Mouse (Mus musculus): ENCODE measurements around the gene Bzw2. TPM values are rescaled to one million over a fixed set of nuclear protein-coding genes. Genes with fewer than 3 reads are reported as not detected.

Gene Bzw2
- polyA plus RNA-seq, 1 experiment from 2014 or later = 157 TPM

- H3K4me3 ChIP-seq (replicated peaks; ENCODE audit: low read depth, low read length) = no peak overlapping the region
- DNase-seq (ENCODE audit: low spot score) (no peak), ATAC-seq (replicated peaks; ENCODE audit: low FRiP score, low read depth) (no peak)
- peaks cover 4% of the 10 kb centered on the region; the same call in 1 of the 2 replicates for H3K36me3 ChIP-seq (ENCODE audit: insufficient read depth, low read length)
- no peaks in the 10 kb centered on the region for H3K4me1 ChIP-seq (replicated peaks; ENCODE audit: insufficient read depth, low read length)
- no peaks in the 10 kb centered on the region for H3K9me3 ChIP-seq (replicated peaks; ENCODE audit: low read length)
- no peak overlapping the region for H3K9ac ChIP-seq (ENCODE audit: low read depth, low read length)
- no peak for TF ChIP-seq CTCF (IDR thresholded peaks at IDR 0.05; ENCODE audit: low read depth)
- H3K27me3 ChIP-seq (ENCODE audit: insufficient read depth, low read length) = no peaks in the 10 kb centered on the region
- 88% methylated on average over 6 of the region's 6 CpGs for WGBS
- H3K27ac ChIP-seq = no peak overlapping the region
- H3K4me2 ChIP-seq (ENCODE audit: low read length) = no peak overlapping the region
Measured at GRCm38 (mm10) chr12:36140401-36140800, 17.5 kb downstream of the Bzw2 start.

GRCm38 (mm10) chr12:36137192-36137591 lies 20.7 kb downstream of the Bzw2 start:
- ATAC-seq (replicated peaks; ENCODE audit: low FRiP score, low read depth) (no peak), DNase-seq (ENCODE audit: low spot score) (no peak)
- Histone ChIP-seq H3K27me3 (ENCODE audit: insufficient read depth, low read length) (no peaks in the 10 kb centered on the region), H3K9me3 (replicated peaks; ENCODE audit: low read length) (no peaks in the 10 kb centered on the region), H3K4me3 (replicated peaks; ENCODE audit: low read depth, low read length) (no peak overlapping the region), H3K36me3 (ENCODE audit: insufficient read depth, low read length) (peaks cover 8% of the 10 kb centered on the region; the same call in 1 of the 2 replicates), H3K4me1 (replicated peaks; ENCODE audit: insufficient read depth, low read length) (no peaks in the 10 kb centered on the region), H3K27ac (no peak overlapping the region), H3K4me2 (ENCODE audit: low read length) (no peak overlapping the region), H3K9ac (ENCODE audit: low read depth, low read length) (no peak overlapping the region)
- no peak for TF ChIP-seq CTCF (IDR thresholded peaks at IDR 0.05; ENCODE audit: low read depth)
- 85% methylated on average over 4 of the region's 4 CpGs for WGBS

GRCm38 (mm10) chr12:36136285-36136684 lies 21.6 kb downstream of the Bzw2 start:
- no peak for DNase-seq (ENCODE audit: low spot score)
- H3K4me1 ChIP-seq (replicated peaks; ENCODE audit: insufficient read depth, low read length) = no peaks in the 10 kb centered on the region
- no peaks in the 10 kb centered on the region for H3K9me3 ChIP-seq (replicated peaks; ENCODE audit: low read length)
- WGBS = 96% methylated on average over 8 of the region's 8 CpGs
- no peak for ATAC-seq (replicated peaks; ENCODE audit: low FRiP score, low read depth)
- no peak overlapping the region for H3K4me2 ChIP-seq (ENCODE audit: low read length)
- H3K36me3 ChIP-seq (ENCODE audit: insufficient read depth, low read length) = peaks cover 12% of the 10 kb centered on the region
- no peak overlapping the region for H3K9ac ChIP-seq (ENCODE audit: low read depth, low read length)
- H3K4me3 ChIP-seq (replicated peaks; ENCODE audit: low read depth, low read length) = no peak overlapping the region
- no peak for TF ChIP-seq CTCF (IDR thresholded peaks at IDR 0.05; ENCODE audit: low read depth)
- no peaks in the 10 kb centered on the region for H3K27me3 ChIP-seq (ENCODE audit: insufficient read depth, low read length)
- H3K27ac ChIP-seq = no peak overlapping the region

- no peaks in the 10 kb centered on the region for H3K4me1 ChIP-seq (replicated peaks; ENCODE audit: insufficient read depth, low read length)
- no peak for ATAC-seq (replicated peaks; ENCODE audit: low FRiP score, low read depth)
- no peaks in the 10 kb centered on the region for H3K27me3 ChIP-seq (ENCODE audit: insufficient read depth, low read length)
- no peak for TF ChIP-seq CTCF (IDR thresholded peaks at IDR 0.05; ENCODE audit: low read depth)
- WGBS = 83% methylated on average over 3 of the region's 3 CpGs
- H3K9me3 ChIP-seq (replicated peaks; ENCODE audit: low read length) = no peaks in the 10 kb centered on the region
- DNase-seq (ENCODE audit: low spot score) = no peak
- H3K9ac ChIP-seq (ENCODE audit: low read depth, low read length) = no peak overlapping the region
- H3K36me3 ChIP-seq (ENCODE audit: insufficient read depth, low read length) = peaks cover 11% of the 10 kb centered on the region
- no peak overlapping the region for H3K4me3 ChIP-seq (replicated peaks; ENCODE audit: low read depth, low read length)
- H3K27ac ChIP-seq = no peak overlapping the region
- no peak overlapping the region for H3K4me2 ChIP-seq (ENCODE audit: low read length)
Measured at GRCm38 (mm10) chr12:36135409-36135808, 22.5 kb downstream of the Bzw2 start.

- Histone ChIP-seq H3K4me2 (ENCODE audit: low read length) (no peak overlapping the region), H3K4me3 (replicated peaks; ENCODE audit: low read depth, low read length) (no peak overlapping the region), H3K9ac (ENCODE audit: low read depth, low read length) (no peak overlapping the region), H3K36me3 (ENCODE audit: insufficient read depth, low read length) (peaks cover 12% of the 10 kb centered on the region; the same call in 1 of the 2 replicates), H3K27ac (no peak overlapping the region), H3K27me3 (ENCODE audit: insufficient read depth, low read length) (no peaks in the 10 kb centered on the region), H3K9me3 (replicated peaks; ENCODE audit: low read length) (no peaks in the 10 kb centered on the region), H3K4me1 (replicated peaks; ENCODE audit: insufficient read depth, low read length) (no peaks in the 10 kb centered on the region)
- TF ChIP-seq CTCF (IDR thresholded peaks at IDR 0.05; ENCODE audit: low read depth) = no peak
- no peak for DNase-seq (ENCODE audit: low spot score)
- 85% methylated on average over 5 of the region's 5 CpGs for WGBS
- no peak for ATAC-seq (replicated peaks; ENCODE audit: low FRiP score, low read depth)
Measured at GRCm38 (mm10) chr12:36134111-36134510, 23.8 kb downstream of the Bzw2 start.

GRCm38 (mm10) chr12:36133547-36133946 lies 24.3 kb downstream of the Bzw2 start:
- Histone ChIP-seq H3K4me1 (replicated peaks; ENCODE audit: insufficient read depth, low read length) (no peaks in the 10 kb centered on the region), H3K9ac (ENCODE audit: low read depth, low read length) (no peak overlapping the region), H3K36me3 (ENCODE audit: insufficient read depth, low read length) (peaks cover 14% of the 10 kb centered on the region; the same call in 1 of the 2 replicates), H3K4me3 (replicated peaks; ENCODE audit: low read depth, low read length) (no peak overlapping the region), H3K27ac (no peak overlapping the region), H3K9me3 (replicated peaks; ENCODE audit: low read length) (no peaks in the 10 kb centered on the region), H3K27me3 (ENCODE audit: insufficient read depth, low read length) (no peaks in the 10 kb centered on the region), H3K4me2 (ENCODE audit: low read length) (no peak overlapping the region)
- DNase-seq (ENCODE audit: low spot score) (no peak), ATAC-seq (replicated peaks; ENCODE audit: low FRiP score, low read depth) (no peak)
- TF ChIP-seq CTCF (IDR thresholded peaks at IDR 0.05; ENCODE audit: low read depth) = no peak
- 84% methylated on average over 5 of the region's 5 CpGs for WGBS

GRCm38 (mm10) chr12:36132668-36133067 lies 25.2 kb downstream of the Bzw2 start:
- no peaks in the 10 kb centered on the region for H3K4me1 ChIP-seq (replicated peaks; ENCODE audit: insufficient read depth, low read length)
- no peak overlapping the region for H3K4me3 ChIP-seq (replicated peaks; ENCODE audit: low read depth, low read length)
- no peak overlapping the region for H3K4me2 ChIP-seq (ENCODE audit: low read length)
- ATAC-seq (replicated peaks; ENCODE audit: low FRiP score, low read depth) (no peak), DNase-seq (ENCODE audit: low spot score) (no peak)
- H3K9ac ChIP-seq (ENCODE audit: low read depth, low read length) = no peak overlapping the region
- no peak overlapping the region for H3K27ac ChIP-seq
- 81% methylated on average over 3 of the region's 3 CpGs for WGBS
- no peak for TF ChIP-seq CTCF (IDR thresholded peaks at IDR 0.05; ENCODE audit: low read depth)
- H3K27me3 ChIP-seq (ENCODE audit: insufficient read depth, low read length) = no peaks in the 10 kb centered on the region
- H3K36me3 ChIP-seq (ENCODE audit: insufficient read depth, low read length) = peaks cover 14% of the 10 kb centered on the region; the same call in 1 of the 2 replicates
- H3K9me3 ChIP-seq (replicated peaks; ENCODE audit: low read length) = no peaks in the 10 kb centered on the region
